Mouse (Mus musculus): ENCODE measurements around the gene Cyb5d2.
A peak's percentile ranks its signal among the peaks of the same experiment; 100 is the strongest.

Cyb5d2 gene

DNA sequence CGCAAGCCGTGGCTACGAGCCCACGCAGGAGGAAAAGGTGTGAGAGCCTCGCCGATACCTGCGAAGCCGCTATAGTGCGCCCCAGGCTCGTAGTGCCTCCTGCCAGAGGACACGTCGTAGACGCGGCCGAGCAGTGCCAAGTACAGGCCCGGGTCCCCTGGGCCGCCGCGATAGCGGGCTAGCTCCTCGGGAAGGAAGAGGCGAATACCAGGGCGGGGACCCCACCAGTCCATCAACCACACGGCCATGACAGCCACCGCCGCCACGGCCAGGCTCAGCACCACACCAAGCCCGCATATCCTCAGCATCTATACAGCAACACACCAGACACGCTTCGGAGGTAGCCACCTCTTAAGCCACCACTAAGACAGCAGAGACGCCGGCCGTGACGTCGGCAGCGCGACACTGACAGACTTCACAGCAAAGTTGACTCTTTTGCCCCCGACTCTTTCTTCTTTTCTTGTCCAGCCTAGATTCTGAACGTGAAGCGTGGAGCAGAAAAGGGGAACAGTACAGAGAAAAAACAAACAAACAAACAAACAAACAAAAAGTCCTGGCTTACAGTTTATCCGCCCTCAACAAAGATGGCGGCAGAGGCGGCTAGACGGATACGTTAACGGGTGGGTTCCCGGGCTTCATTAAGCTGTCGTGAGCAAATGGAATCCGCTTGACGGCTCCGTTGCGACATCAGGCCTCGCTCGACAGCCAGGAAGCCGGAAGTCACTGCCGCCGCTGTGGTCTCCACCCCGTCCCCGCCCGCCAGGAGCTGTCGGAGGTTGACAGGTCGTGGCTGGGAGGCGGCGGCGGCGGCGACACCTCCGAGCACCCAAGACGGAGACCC is at the start of gene Cyb5d2, which contains the start of gene Zzef1:
Gene Cyb5d2 (minus strand): TSS at position 688 of the 841 bp plus-strand sequence.
Gene Zzef1 (plus strand): TSS at position 772 of the 841 bp plus-strand sequence.
- peak; percentile 93 for ATAC-seq (ENCODE audit: low TSS enrichment)

DNA sequence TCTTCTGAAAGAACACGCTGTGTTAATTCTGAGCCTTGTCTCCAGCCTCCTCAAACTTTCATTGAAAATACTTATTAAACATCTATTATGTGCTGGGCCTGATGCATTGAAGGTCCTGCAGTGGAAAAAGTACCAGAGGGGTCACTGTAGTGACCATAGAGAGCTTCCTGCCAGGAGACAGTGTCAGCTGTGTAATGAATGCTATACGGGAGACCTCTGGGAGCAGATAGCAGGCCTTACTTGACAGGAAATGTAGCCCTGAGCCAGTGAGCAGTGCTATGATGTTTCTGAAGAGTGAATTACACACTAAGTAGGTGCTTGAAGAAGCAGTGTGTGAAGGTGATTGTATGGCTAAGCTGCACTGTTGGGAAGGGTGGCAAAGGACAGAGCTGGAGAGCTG is 49.6 kb upstream of the Cyb5d2 start:
- ATAC-seq (ENCODE audit: low TSS enrichment): no peak

DNA sequence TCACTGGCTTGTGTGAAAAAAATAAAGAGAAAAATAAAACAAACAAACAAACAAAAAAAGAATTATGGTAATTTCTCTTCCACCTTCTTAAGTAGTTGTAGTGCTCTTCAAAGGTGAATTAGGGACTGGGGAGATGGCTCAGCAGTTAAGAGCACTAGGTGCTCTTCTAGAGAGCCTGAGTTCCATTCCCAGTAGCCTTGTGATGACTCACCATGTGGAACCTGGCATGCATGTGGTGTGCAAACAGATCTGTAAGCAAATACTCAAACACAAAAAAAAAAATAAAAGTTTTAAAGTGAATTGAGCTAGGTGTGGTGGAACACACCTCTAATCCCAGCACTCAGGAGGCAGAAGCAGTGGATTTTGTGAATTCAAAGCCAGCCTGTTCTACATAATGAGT is 47.6 kb upstream of the Cyb5d2 start:
- ATAC-seq (ENCODE audit: low TSS enrichment): no peak

DNA sequence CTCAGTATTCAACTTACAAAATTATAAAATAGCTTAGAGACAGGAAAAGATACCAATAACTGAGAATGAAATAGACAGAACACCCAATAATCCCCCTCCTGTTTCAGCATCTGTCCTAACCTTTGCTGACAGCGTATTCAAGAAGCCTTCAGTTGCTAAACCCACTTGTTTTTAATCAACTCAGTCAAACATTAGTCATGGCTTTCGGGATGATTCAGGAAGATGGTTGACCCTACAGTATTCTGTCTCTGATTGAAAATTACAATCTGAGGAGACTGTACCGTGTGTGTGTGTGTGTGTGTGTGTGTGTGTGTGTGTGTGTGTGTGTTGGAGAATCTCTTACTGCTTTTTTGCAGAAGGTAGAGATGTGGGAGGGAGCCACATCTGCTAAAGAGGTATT is 46.8 kb upstream of the Cyb5d2 start:
- no peak for ATAC-seq (ENCODE audit: low TSS enrichment)

DNA sequence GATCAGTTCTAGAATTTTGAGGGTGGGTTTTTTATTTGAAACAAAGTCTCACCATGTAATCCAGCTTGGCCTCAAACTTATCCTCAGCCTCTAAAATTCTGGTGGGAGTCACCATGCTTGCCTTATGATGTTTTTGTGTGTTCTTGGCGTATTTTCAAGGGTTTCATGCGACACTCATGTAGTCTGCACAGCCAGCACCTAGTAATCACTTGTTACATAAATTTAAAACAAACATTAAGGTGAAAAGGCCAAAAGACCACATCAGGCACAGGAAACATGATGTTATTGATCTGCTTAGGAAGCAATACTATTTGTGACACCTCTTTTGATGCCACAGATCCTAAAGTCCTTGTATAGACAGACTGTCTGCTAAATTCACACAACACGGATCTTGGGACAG is 33.9 kb upstream of the Cyb5d2 start:
- ATAC-seq (ENCODE audit: low TSS enrichment): no peak

DNA sequence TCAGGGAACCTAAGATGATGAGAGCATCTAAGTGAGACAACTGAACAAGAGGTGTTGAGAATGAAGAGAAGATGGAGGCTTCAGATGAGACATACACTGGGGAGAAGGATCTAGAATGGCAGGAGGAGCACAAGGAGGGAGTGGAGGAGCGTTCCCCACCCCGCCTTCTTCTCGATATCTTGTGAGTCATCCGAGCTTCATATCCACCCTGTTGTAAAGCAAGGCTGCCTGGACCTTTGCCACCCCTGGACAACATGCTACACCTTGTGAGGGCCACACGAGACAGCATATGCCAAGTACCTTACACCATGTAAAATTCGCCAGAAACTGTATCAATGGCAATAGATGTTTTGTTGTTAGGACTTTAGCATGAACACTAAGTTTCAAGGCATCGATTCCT is 25.1 kb upstream of the Cyb5d2 start:
- no peak for ATAC-seq (ENCODE audit: low TSS enrichment)

DNA sequence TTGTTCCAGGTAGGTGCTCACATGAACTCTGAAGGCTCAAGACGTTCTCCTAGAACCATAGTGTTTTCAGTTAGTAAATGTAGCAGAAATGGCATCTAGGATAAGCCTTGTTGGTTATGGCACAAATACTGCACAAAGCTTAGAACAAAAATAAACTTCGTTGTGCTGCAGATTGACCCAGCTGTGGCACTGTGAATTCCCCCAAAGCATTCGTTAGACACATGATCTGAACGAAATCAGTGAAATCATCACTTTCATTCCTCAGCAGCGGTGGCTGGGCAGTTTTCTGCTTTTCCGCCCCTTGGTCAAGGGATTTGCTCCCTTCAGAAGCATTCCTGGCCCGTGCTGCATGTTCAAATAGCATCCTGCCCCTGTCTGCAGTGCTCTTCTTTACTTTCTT is 22.1 kb upstream of the Cyb5d2 start:
- no peak for ATAC-seq (ENCODE audit: low TSS enrichment)

DNA sequence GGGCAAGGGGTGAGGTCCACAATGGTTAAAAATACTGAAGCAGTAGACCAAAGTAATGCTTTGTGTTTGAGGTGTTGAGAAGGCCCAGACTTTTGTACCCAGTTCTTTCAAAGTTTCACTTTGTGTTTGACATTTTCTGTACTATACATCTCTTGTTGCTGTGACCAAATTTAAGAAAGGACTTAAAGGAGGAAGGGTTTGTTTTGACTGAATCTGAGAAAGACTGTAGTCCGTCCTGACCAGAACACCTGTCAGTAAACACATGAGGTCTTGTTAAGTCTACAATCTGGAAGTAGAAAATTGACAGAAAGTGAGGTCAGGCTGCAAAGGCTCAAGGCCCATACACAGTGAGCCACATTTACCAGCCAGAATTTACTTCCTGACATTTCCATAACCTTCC is 20.9 kb upstream of the Cyb5d2 start:
- no peak for ATAC-seq (ENCODE audit: low TSS enrichment)

DNA sequence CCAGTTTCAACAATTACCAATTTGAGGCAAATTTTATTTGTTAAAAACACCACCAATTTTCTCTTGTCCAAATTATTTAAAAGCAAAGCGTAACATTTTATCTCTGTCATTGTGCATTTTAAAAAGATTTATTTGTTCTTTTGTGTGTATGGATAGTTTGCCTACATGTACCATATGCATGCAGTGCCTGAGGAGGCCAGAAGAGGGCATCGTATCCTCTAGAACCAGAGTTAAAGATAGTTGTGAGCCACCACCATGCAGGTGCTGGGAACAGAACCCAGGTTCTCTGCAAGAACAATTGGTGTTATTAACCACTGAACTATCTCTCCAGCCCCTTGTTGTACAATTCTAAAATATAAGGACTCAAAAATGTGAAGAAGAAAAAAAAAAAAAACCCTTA is 18.2 kb upstream of the Cyb5d2 start:
- no peak for ATAC-seq (ENCODE audit: low TSS enrichment)

DNA sequence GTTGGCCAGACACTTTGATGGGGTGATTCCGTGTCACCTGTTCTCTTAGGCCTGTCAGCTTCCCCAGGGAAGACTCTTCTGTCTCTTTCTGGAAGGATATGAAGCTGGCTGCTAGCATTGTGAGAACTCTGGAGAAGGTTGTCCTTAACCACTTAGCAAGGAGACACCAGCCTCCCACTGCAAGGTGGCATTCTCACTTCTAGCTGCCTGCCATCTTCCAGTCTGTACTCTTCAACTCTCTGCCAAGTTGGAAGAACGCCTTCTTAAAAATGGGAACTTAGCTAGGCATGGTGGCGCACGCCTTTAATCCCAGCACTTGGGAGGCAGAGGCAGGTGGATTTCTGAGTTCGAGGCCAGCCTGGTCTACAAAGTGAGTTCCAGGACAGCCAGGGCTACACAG is 17.7 kb upstream of the Cyb5d2 start:
- peak; percentile 89 for ATAC-seq (ENCODE audit: low TSS enrichment)

DNA sequence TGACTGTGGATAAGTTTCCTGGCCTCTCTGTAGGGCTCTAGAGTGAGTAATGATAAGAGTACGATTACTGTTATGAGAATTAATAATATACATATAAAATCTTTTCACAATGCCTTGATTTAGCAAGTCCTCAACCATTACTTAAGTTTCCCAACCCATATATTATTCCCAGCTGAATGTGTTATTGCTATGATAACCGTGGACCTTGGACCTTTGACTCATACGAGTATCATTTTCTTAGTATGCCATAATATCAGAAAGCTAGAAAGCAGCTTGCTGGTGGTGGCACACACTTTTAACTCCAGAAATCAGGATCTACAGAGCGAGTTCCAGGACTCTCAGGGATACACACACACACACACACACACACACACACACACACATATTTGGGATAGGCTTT is 12.1 kb upstream of the Cyb5d2 start:
- no peak for ATAC-seq (ENCODE audit: low TSS enrichment)

DNA sequence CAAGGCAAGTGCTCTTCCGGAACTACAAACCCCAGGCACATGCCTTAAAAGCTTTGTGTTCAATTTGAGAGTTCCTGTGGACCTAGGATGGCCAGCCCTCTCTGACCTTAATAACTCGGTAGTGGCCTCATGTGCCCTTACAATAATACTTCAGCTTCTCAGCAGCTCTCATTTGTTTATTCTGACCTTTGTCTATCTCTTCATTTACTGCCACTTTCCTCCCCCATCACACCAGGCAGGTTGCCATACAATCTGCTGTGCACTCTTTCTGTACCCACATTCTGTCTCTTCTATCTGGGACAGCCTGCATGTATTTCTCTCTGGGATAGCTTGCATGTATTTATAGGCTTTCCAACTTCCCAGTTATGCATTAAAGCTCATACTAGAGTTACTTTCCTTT is 10.6 kb upstream of the Cyb5d2 start:
- peak; percentile 42; the same call in 1 of the 2 replicates for ATAC-seq (ENCODE audit: low TSS enrichment)

DNA sequence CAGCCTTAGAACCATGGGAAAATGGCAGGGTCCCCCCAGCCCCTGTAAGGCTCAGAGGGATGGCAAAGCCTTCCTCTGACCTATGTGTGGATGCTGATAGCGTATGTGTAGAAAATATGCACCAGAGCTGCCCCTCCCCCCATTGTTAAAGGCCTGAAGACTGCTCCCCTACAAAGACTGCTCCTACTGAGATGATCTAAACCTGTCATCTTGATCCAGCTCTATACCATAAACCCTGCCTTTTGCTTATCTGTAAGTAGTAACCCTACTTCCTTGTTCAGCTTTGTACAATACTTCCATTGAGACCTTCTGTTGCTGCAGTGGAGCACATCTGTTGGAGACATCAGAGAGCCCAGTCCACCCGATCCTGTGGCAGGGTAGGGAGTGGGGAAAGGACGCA is 9.3 kb upstream of the Cyb5d2 start:
- ATAC-seq (ENCODE audit: low TSS enrichment): no peak

DNA sequence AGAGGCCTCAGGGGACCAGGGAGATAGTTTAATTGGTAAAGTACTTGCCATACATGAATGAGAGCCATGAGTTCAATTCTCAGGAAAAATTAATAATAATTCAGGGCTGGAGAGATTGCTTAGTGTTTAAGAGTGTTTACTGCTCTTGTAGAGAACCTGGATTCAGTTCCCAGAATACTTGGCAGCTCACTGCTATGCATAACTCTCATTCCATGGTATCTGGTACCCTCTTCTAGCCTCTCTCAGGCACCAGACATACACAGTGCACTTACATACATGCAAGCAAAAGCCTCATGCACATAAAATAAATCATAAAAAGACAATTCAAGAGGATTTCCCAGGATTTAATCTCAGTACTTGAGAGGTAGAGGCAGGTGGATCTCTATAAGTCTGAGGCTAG is 8.6 kb upstream of the Cyb5d2 start:
- ATAC-seq (ENCODE audit: low TSS enrichment): no peak

DNA sequence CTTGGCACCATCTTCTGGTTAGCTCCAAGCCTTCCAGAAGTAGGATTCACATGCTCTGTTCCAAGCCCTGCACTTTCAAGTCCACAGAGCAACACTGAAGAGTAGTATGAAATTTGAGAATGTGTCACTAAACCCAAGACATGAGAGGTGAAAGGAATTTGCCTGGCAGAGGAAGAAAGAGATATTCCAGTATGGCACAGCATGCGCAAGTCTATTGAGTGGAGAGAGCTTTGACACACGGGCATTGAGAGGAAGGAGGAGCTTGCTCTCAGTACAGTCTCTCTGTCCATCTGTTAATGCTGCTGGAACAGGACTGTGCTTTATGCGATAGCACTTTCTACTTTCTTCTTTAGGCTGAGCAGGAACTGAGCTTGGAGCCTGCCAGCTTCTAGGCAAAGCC is 7.1 kb upstream of the Cyb5d2 start:
- no peak for ATAC-seq (ENCODE audit: low TSS enrichment)

DNA sequence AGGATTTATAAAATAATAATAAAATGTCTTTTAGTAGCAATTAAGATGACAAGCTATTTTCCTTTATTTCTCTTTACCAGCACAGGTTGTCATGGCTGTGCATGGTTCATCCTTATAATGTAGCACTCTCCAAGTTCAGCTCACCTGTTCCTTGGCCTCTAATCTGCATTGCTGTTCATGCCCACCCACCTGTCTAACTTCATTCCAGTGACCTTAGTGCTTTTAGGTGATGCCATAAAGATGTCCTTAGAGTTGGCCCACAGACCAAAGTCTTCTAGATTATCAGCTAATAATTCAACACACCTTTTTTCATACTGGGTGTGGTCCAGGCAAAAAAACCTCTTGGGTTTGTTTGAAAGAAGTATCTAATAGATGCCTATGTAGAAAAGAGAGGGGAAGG is 5.2 kb upstream of the Cyb5d2 start:
- no peak for ATAC-seq (ENCODE audit: low TSS enrichment)

DNA sequence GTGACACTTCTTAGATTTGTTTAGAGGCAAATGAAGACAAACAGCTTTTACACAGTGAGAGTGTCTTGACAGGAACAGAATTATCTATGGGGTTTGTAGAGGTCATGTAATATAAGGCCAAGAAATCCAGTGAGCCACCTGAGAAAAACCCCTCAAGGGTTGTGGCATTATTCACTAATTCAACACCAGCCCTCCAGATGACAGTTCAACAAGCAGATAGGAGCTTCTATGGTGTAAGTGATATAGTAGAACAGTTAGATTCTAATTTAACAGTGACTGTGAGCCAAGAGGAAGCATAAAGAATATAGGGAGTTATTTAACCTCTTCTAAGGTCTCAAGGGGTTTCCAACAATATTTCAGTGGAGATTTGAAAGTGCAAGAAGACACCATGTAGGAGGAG is 2.2 kb upstream of the Cyb5d2 start:
- ATAC-seq (ENCODE audit: low TSS enrichment): no peak

DNA sequence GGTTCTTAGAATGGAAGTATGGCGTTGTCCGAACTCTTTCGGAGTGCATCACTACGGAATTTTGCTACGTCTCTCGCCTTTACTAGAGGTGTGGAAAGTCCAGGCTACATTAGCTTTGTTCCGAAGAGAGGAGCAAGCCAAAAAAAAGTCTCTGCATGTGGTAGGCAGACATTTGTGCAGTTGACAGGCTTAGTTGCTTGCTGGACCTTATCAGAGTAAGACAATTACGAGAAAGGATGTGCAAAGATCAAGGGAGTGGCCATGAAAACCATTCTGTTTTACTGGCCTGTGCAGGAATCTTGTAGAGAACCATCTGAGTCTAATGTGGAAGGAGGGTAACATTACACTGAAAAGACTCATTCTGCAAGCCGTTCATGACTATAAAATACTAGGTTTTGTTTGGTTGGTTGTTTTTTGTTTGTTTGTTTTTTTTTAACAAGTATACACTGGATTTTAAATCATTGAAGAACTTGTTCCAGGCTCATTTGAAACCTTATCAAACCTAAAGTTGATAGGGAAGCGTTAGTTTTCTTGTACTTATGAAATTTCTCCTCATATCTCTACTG is 914 bp upstream of the Cyb5d2 start:
- ATAC-seq (ENCODE audit: low TSS enrichment): no peak

DNA sequence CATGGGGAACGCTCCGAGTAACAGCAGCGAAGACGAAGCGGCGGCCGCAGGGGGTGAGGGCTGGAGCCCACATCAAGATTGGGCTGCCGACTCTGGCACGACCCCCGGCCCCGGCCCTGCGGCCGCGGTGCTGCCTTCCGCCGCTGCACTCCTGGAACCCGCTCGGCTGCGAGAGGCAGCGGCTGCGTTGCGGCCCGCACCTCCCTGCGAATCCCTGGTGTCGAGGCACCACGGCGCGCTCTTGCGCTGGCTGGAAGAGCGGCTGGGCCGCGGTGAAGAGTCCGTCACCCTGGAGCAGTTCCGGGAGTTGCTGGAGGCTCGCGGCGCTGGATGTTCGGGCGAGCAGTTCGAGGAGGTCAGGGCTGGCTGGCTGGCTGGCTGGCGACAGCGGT is 350 bp upstream of the Cyb5d2 start:
- ATAC-seq (ENCODE audit: low TSS enrichment): peak; percentile 14; the same call in 1 of the 2 replicates

DNA sequence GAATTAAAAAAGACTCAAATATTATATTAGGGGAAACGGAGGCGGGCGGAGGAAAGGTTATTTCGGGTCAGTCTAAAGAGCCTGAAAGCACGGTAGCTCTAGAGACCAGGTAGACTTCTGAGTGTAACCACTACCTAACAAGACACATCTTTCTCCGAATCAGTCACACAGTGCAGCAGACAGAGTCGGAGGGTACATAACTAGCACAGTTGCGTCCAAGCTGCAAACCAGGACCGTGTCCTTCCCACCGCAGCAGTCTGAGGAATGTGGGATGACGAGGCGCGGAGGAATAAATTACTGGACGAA is 840 bp downstream of the Cyb5d2 start:
- ATAC-seq (ENCODE audit: low TSS enrichment): peak; percentile 28; the same call in 1 of the 2 replicates

DNA sequence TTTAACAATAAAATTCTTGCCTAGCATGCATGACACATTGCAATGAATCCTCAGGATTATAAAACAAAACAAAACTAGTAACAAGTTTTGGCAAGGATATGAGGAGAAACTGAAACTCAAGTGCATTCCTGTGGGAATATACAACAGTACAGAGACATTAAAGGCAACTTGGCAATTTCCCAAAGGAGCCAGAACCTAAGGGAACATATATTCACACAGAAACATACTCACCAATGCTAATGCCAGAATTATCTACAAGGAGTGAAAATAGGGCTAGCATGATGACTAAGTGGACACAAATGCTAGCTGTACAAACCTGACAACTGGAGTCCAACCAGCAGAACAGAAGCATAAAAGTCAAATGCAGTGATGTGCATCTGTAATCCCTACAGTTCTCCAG is 3.9 kb downstream of the Cyb5d2 start:
- no peak for ATAC-seq (ENCODE audit: low TSS enrichment)

DNA sequence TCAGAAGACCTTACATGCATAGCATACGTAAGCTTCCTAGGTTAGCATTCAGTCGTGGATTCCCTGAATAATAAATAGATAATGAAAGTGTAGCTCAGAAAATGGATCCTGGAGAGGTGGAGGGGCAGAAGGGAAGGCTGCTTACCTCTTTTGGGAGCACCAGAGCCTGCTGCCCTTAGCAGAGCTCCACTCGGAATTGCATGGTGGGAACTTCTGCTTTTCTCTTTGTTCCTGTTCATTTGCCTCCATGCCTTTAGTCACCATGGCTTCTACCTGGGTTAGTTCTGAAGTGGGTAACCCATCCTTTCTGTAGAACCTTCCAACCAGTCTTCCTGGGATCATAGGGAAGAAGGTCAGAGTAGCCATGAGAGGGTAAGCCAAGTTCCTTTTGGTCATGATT is 13.4 kb downstream of the Cyb5d2 start:
- no peak for ATAC-seq (ENCODE audit: low TSS enrichment)

DNA sequence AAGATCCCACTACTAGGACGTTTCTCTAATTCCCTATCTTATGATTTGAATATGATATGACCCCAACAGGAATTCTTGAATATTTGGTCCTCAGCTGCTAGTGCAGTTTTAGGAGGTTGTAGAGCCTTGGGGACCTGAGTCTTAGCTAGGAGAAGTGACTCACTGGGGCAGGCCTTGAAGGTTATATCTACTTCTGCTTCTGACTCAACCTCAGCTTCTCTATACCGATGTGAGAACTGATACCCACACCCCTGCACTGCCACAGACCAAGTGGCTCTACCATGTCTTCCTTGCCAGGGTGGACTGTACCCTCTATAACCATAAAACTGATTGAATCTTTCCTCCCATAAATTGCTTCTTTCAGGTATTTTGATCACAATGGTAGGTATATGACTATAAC is 13.8 kb downstream of the Cyb5d2 start:
- no peak for ATAC-seq (ENCODE audit: low TSS enrichment)

DNA sequence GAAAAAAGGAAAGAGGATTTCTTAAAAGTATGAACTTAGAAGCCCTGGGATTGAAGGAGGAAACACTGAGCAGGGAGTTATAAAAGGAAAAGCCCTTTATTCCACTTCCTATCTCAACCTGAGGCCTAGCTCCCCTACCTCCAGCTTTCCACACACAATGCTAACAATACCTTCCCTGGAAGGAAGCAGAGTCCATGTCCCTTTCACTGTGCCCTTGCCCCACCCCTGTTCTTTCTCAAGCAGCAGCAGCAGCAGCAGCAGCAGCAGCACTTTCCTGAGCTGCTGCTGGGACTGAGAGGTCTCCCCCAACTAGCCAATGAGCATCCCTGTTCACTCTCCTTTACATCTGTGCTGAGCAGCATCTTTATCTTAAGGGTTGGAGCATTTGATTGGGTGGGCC is 17.0 kb downstream of the Cyb5d2 start:
- ATAC-seq (ENCODE audit: low TSS enrichment): no peak

Measured in frontal cortex, adult (tissue).